Mouse (Mus musculus): ENCODE results near the gene Scn2b. TPM values are rescaled to one million over a fixed set of nuclear protein-coding genes. Genes with fewer than 3 reads are reported as not detected.

Scn2b gene
- total and polyA plus RNA-seq, 3 experiments: 0.07 TPM; not detected in 2

DNA sequence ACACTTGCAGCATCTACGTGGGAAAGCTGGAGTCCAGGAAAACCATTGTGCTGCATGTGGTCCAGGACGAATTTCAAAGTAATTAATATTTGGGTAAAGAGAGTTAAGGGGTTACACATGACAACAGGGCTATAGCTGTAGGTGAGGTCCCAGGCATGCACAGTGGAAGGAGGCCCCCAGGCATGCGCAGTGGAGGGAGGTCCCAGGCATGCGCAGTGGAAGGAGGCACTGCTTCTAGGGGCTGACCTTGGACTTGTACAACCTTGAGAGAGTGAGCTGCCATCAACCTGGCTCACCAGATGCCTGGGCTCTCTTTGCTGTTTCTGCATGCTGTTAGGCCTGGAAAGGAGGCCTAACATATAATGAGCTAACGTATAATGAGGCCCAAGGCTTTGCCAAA lies 19.7 kb upstream of the Scn2b start:
- no peaks in the 10 kb centered on the region for H3K9me3 ChIP-seq (replicated peaks; ENCODE audit: low read length)
- no peak overlapping the region for H3K9ac ChIP-seq (ENCODE audit: insufficient read depth, low read depth)
- TF ChIP-seq USF2 (conservative IDR thresholded peaks at IDR 0.05; ENCODE audit: low read depth, low read length) (no peak), POLR2AphosphoS2 (IDR thresholded peaks at IDR 0.05; ENCODE audit: low read depth, low read length) (no peak), NELFE (IDR thresholded peaks at IDR 0.05; ENCODE audit: low read depth, low read length) (no peak), NRF1 (IDR thresholded peaks at IDR 0.05; ENCODE audit: low read depth, low read length) (no peak), HCFC1 (IDR thresholded peaks at IDR 0.05; ENCODE audit: low read depth, low read length) (no peak), ZKSCAN1 (IDR thresholded peaks at IDR 0.05; ENCODE audit: borderline replicate concordance, low read depth, low read length) (no peak), PAX5 (IDR thresholded peaks at IDR 0.05; ENCODE audit: low read length) (no peak)
- in situ Hi-C loops (cut with MboI; ENCODE audit: low pct_ligation_motif_present, low pct_unique_long_range_greater_than_20kb, low sequenced_read_pairs): no loop called here
- no peak overlapping the region for H3K4me2 ChIP-seq (ENCODE audit: insufficient read depth, low read depth, poor library complexity, severe bottlenecking)
- H3K4me1 ChIP-seq (ENCODE audit: control insufficient read depth in 1 of 2, insufficient read depth in 2 of 2): peaks cover 4 to 16% of the 10 kb centered on the region in 2 experiments; a peak in 3 of 4 replicates
- no peaks in the 10 kb centered on the region for H3K36me3 ChIP-seq (replicated peaks in 1 of 2; ENCODE audit: control insufficient read depth in 1 of 2, insufficient read depth in 1 of 2, low read length in 1 of 2)
- no peak for DNase-seq (ENCODE audit: extremely low read depth)
- H3K27me3 ChIP-seq (replicated peaks): no peaks in the 10 kb centered on the region
- H3K4me3 ChIP-seq (replicated peaks in 1 of 3; ENCODE audit: low read depth in 2 of 3, low read length in 2 of 3, poor library complexity in 1 of 3): no peak overlapping the region
- no peaks in the 10 kb centered on the region for H3K79me2 ChIP-seq (replicated peaks; ENCODE audit: control insufficient read depth, extremely low read depth, insufficient read depth, poor library complexity, severe bottlenecking)
- dilution Hi-C loops (cut with MboI; ENCODE audit: extremely low pct_ligation_motif_present, extremely low pct_unique_long_range_greater_than_20kb, low sequenced_read_pairs): no loop called here
- no peak overlapping the region for H3K27ac ChIP-seq (ENCODE audit: insufficient read depth, low read depth)

- H3K4me2 ChIP-seq (ENCODE audit: insufficient read depth, low read depth, poor library complexity, severe bottlenecking): no peak overlapping the region
- dilution Hi-C loops (cut with MboI; ENCODE audit: extremely low pct_ligation_motif_present, extremely low pct_unique_long_range_greater_than_20kb, low sequenced_read_pairs): no loop called here
- H3K9me3 ChIP-seq (replicated peaks; ENCODE audit: low read length): no peaks in the 10 kb centered on the region
- in situ Hi-C loops (cut with MboI; ENCODE audit: low pct_ligation_motif_present, low pct_unique_long_range_greater_than_20kb, low sequenced_read_pairs): no loop called here
- H3K9ac ChIP-seq (ENCODE audit: insufficient read depth, low read depth): no peak overlapping the region
- H3K27me3 ChIP-seq (replicated peaks): no peaks in the 10 kb centered on the region
- H3K4me1 ChIP-seq (ENCODE audit: control insufficient read depth in 1 of 2, insufficient read depth in 2 of 2): peaks cover 7 to 18% of the 10 kb centered on the region in 2 experiments; a peak in 3 of 4 replicates
- H3K27ac ChIP-seq (ENCODE audit: insufficient read depth, low read depth): no peak overlapping the region
- H3K4me3 ChIP-seq (replicated peaks in 1 of 3; ENCODE audit: low read depth in 2 of 3, low read length in 2 of 3, poor library complexity in 1 of 3): no peak overlapping the region
- no peak for DNase-seq (ENCODE audit: extremely low read depth)
- no peak for TF ChIP-seq HCFC1 (IDR thresholded peaks at IDR 0.05; ENCODE audit: low read depth, low read length)
- TF ChIP-seq TBP (conservative IDR thresholded peaks at IDR 0.05; ENCODE audit: low read depth, low read length): no peak
- no peak for TF ChIP-seq BHLHE40 (IDR thresholded peaks at IDR 0.05; ENCODE audit: low read depth, low read length)
- TF ChIP-seq JUN (IDR thresholded peaks at IDR 0.05; ENCODE audit: insufficient read depth, low read depth, low read length): no peak
- TF ChIP-seq E2F4 (IDR thresholded peaks at IDR 0.05; ENCODE audit: insufficient replicate concordance, low read depth, low read length): no peak
- no peak for TF ChIP-seq TCF12 (IDR thresholded peaks at IDR 0.05; ENCODE audit: low read depth, low read length)
- no peak for TF ChIP-seq GABPA (IDR thresholded peaks at IDR 0.05; ENCODE audit: insufficient replicate concordance, low read depth, low read length)
- TF ChIP-seq NELFE (IDR thresholded peaks at IDR 0.05; ENCODE audit: low read depth, low read length): no peak
- no peak for TF ChIP-seq MAFK (IDR thresholded peaks at IDR 0.05; ENCODE audit: insufficient replicate concordance, low read length)
- no peak for TF ChIP-seq POLR2A (IDR thresholded peaks at IDR 0.05; ENCODE audit: low read depth, low read length)
- TF ChIP-seq IRF4 (IDR thresholded peaks at IDR 0.05; ENCODE audit: low read depth, low read length): no peak
- TF ChIP-seq ZMIZ1 (IDR thresholded peaks at IDR 0.05; ENCODE audit: low read depth, low read length): no peak
- TF ChIP-seq KAT2A (IDR thresholded peaks at IDR 0.05; ENCODE audit: insufficient replicate concordance, low read length): no peak
- no peak for TF ChIP-seq MXI1 (IDR thresholded peaks at IDR 0.05; ENCODE audit: low read depth, low read length)
- no peak for TF ChIP-seq MAZ (IDR thresholded peaks at IDR 0.05; ENCODE audit: low read depth, low read length)
- no peak for TF ChIP-seq RAD21 (IDR thresholded peaks at IDR 0.05; ENCODE audit: low read depth, low read length)
- no peak for TF ChIP-seq ETS1 (conservative IDR thresholded peaks at IDR 0.05; ENCODE audit: low read depth, low read length)
- no peak for TF ChIP-seq ZC3H11A (IDR thresholded peaks at IDR 0.05; ENCODE audit: low read depth, low read length)
- H3K79me2 ChIP-seq (replicated peaks; ENCODE audit: control insufficient read depth, extremely low read depth, insufficient read depth, poor library complexity, severe bottlenecking): no peaks in the 10 kb centered on the region
- no peaks in the 10 kb centered on the region for H3K36me3 ChIP-seq (replicated peaks in 1 of 2; ENCODE audit: control insufficient read depth in 1 of 2, insufficient read depth in 1 of 2, low read length in 1 of 2)
These were observed 19.2 kb upstream of the Scn2b start for GRCm38 (mm10) chr9:45098426-45098825.

All from CH12.LX (cell line).